Mouse (Mus musculus): ENCODE measurements around the gene Doc2g. TPM values are rescaled to one million over a fixed set of nuclear protein-coding genes. Genes with fewer than 3 reads are reported as not detected.

The Doc2g gene
- polyA plus RNA-seq, 1 experiment, result 0.07 TPM

- TF ChIP-seq GATA1 (IDR thresholded peaks at IDR 0.05; ENCODE audit: low read length) (no peak), TAL1 (IDR thresholded peaks at IDR 0.05; ENCODE audit: low read length) (no peak)
- Histone ChIP-seq H3K4me1 (ENCODE audit: control insufficient read depth) (peaks cover 19% of the 10 kb centered on the region), H3K27me3 (ENCODE audit: control insufficient read depth) (peaks cover 4% of the 10 kb centered on the region; the same call in 1 of the 2 replicates), H3K36me3 (ENCODE audit: control insufficient read depth) (no peaks in the 10 kb centered on the region), H3K4me3 (replicated peaks) (no peak overlapping the region), H3K9me3 (ENCODE audit: control insufficient read depth, low read length) (no peaks in the 10 kb centered on the region)
These were observed 7.0 kb upstream of the Doc2g start for GRCm38 (mm10) chr19:3996106-3996505.

- H3K27me3 ChIP-seq (ENCODE audit: control insufficient read depth), result peaks cover 4% of the 10 kb centered on the region; the same call in 1 of the 2 replicates
- H3K4me1 ChIP-seq (ENCODE audit: control insufficient read depth), result peaks cover 26% of the 10 kb centered on the region
- no peaks in the 10 kb centered on the region for H3K36me3 ChIP-seq (ENCODE audit: control insufficient read depth)
- no peaks in the 10 kb centered on the region for H3K9me3 ChIP-seq (ENCODE audit: control insufficient read depth, low read length)
- TF ChIP-seq GATA1 (IDR thresholded peaks at IDR 0.05; ENCODE audit: low read length), result no peak
- TF ChIP-seq TAL1 (IDR thresholded peaks at IDR 0.05; ENCODE audit: low read length), result no peak
- no peak overlapping the region for H3K4me3 ChIP-seq (replicated peaks)
These were observed 6.4 kb upstream of the Doc2g start for GRCm38 (mm10) chr19:3996747-3997146.

DNA sequence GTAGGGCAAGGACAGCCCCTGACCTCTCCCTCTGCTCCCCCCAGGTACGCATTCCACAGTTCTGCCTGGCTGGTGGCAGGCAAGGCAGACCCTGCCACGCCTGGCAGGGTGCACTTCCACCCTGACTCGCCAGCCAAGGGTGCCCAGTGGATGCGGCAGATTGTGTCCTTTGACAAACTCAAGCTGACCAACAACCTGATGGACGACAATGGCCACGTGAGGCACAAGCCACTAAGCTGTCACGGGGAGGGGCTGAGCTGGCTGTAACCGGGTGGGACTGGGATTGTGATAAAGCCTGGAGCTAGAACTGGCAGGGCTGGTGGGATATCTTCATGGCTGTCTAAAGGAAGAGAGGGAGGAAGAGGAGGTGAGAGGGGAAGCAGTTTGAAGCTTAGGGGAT lies 5.9 kb upstream of the Doc2g start:
- Histone ChIP-seq H3K27me3 (ENCODE audit: control insufficient read depth) (peaks cover 4% of the 10 kb centered on the region; the same call in 1 of the 2 replicates), H3K4me3 (replicated peaks) (no peak overlapping the region), H3K4me1 (ENCODE audit: control insufficient read depth) (peaks cover 28% of the 10 kb centered on the region), H3K36me3 (ENCODE audit: control insufficient read depth) (no peaks in the 10 kb centered on the region), H3K9me3 (ENCODE audit: control insufficient read depth, low read length) (no peaks in the 10 kb centered on the region)
- TF ChIP-seq GATA1 (IDR thresholded peaks at IDR 0.05; ENCODE audit: low read length) (no peak), TAL1 (IDR thresholded peaks at IDR 0.05; ENCODE audit: low read length) (no peak)

DNA sequence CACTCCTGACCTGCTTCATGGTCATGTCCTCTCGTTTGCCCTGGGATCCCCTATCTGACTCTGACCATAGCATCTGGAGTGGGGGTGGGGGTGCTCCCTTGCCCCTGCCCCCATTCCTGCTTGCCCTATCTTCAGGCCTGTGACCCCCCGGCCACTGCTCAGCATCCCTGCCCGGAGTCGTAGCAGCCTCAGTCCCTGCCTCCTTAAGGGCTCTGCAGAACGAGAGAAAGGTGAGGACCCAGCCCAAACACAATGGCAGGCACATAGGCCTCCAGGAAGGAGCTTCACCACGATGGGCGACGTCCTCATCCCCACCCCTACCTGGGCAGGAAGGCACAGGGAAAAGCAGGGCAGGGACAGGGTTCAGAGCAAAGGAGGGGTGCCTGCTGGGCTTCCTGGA lies 4.8 kb upstream of the Doc2g start:
- Histone ChIP-seq H3K36me3 (ENCODE audit: control insufficient read depth) (no peaks in the 10 kb centered on the region), H3K4me3 (replicated peaks) (no peak overlapping the region), H3K4me1 (ENCODE audit: control insufficient read depth) (peaks cover 30% of the 10 kb centered on the region), H3K9me3 (ENCODE audit: control insufficient read depth, low read length) (no peaks in the 10 kb centered on the region), H3K27me3 (ENCODE audit: control insufficient read depth) (no peaks in the 10 kb centered on the region; the same call in 1 of the 2 replicates)
- no peak for TF ChIP-seq GATA1 (IDR thresholded peaks at IDR 0.05; ENCODE audit: low read length)
- no peak for TF ChIP-seq TAL1 (IDR thresholded peaks at IDR 0.05; ENCODE audit: low read length)

- no peaks in the 10 kb centered on the region; the same call in 1 of the 2 replicates for H3K27me3 ChIP-seq (ENCODE audit: control insufficient read depth)
- H3K4me1 ChIP-seq (ENCODE audit: control insufficient read depth), result peaks cover 30% of the 10 kb centered on the region
- TF ChIP-seq TAL1 (IDR thresholded peaks at IDR 0.05; ENCODE audit: low read length) (no peak), GATA1 (IDR thresholded peaks at IDR 0.05; ENCODE audit: low read length) (no peak)
- H3K36me3 ChIP-seq (ENCODE audit: control insufficient read depth), result peaks cover 2% of the 10 kb centered on the region
- H3K4me3 ChIP-seq (replicated peaks), result peak overlapping the region; percentile 83
- H3K9me3 ChIP-seq (ENCODE audit: control insufficient read depth, low read length), result no peaks in the 10 kb centered on the region
These were observed 3.9 kb upstream of the Doc2g start for GRCm38 (mm10) chr19:3999121-3999730.

DNA sequence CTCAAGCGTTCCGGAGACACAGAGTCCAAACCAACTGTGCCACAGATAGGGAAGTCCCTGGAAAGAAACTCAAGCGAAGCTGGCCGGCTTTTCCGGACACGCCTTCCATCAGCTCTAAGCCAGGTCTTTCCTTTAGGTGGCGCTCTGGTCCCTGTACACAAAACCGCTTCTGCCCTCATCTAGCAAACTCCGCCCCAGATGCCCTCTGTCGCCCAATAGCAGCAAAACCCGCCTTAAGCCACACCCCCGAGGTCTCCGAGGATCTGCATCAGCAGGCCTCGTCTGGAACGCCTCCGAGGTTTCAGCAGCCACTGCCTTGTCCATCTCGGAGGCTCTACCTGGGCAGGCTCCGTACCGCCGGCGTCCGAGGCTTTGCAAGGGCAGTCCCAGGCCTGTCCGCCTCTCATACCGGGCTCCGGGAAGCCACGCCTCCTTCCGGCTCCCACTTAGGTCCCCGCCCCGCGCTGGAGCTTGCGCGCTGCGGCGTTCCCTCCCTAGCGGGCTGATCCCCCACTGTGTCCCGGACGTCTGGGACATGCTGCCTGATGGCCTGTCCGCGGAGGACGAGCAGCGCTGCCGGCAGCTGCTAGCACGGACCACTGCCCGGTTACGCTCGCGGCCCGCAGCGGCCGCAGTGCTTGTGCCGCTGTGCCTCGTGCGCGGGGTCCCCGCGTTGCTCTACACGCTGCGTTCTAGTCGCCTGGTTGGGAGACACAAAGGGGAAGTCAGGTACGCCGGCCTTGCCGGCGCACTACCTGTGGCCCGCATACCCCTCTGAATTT lies 2.8 kb upstream of the Doc2g start, which contains the start of the genes Nudt8 and Gm49405:
Gene Nudt8, plus strand, starts transcription at position 462 of the 782 bp plus-strand sequence.
Gene Gm49405, plus strand, starts transcription at position 508 of the 782 bp plus-strand sequence.
- TF ChIP-seq TAL1 (IDR thresholded peaks at IDR 0.05; ENCODE audit: low read length) (no peak), GATA1 (IDR thresholded peaks at IDR 0.05; ENCODE audit: low read length) (no peak)
- Histone ChIP-seq H3K36me3 (ENCODE audit: control insufficient read depth) (peaks cover 9% of the 10 kb centered on the region), H3K27me3 (ENCODE audit: control insufficient read depth) (no peaks in the 10 kb centered on the region; the same call in 1 of the 2 replicates)

GRCm38 (mm10) chr19:4000949-4001525 lies 2.1 kb upstream of the Doc2g start:
- Histone ChIP-seq H3K4me3 (replicated peaks) (peak overlapping the region; percentile 83), H3K4me1 (ENCODE audit: control insufficient read depth) (peaks cover 30% of the 10 kb centered on the region), H3K27me3 (ENCODE audit: control insufficient read depth) (no peaks in the 10 kb centered on the region; the same call in 1 of the 2 replicates), H3K9me3 (ENCODE audit: control insufficient read depth, low read length) (no peaks in the 10 kb centered on the region), H3K36me3 (ENCODE audit: control insufficient read depth) (peaks cover 14% of the 10 kb centered on the region)
- no peak for TF ChIP-seq GATA1 (IDR thresholded peaks at IDR 0.05; ENCODE audit: low read length)
- TF ChIP-seq TAL1 (IDR thresholded peaks at IDR 0.05; ENCODE audit: low read length), result no peak

More for the DNA sequence above, 2.8 kb upstream of the Doc2g start, which contains the start of the genes Nudt8 and Gm49405:
- Histone ChIP-seq H3K4me1 (ENCODE audit: control insufficient read depth) (peaks cover 30% of the 10 kb centered on the region), H3K9me3 (ENCODE audit: control insufficient read depth, low read length) (no peaks in the 10 kb centered on the region), H3K4me3 (replicated peaks) (peak within 1 kb of the TSS; percentile 83)

- H3K4me3 ChIP-seq (replicated peaks), result no peak overlapping the region
- TF ChIP-seq TAL1 (IDR thresholded peaks at IDR 0.05; ENCODE audit: low read length) (no peak), GATA1 (IDR thresholded peaks at IDR 0.05; ENCODE audit: low read length) (no peak)
These were observed 1.4 kb upstream of the Doc2g start for GRCm38 (mm10) chr19:4001752-4002151.

DNA sequence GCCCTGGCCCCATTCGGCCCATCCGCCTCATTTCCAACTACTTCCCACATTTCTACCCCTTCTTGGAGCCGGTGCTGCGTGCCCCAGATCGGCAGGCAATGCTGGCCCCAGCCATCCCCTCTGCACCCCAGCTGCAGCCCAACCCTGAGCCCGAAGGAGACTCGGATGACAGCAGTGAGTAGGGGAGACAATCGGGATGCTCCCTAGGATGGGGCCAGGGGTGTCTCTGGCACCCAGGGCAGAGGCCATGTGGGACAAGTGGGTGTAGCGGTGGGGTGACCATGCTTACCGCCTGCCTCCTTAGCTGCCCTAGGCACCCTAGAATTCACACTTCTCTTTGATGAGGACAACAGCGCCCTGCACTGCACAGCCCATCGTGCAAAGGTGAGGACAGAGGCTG lies 528 bp downstream of the Doc2g start:
- no peak overlapping the region for H3K4me3 ChIP-seq (replicated peaks)
- TF ChIP-seq GATA1 (IDR thresholded peaks at IDR 0.05; ENCODE audit: low read length), result no peak
- TF ChIP-seq TAL1 (IDR thresholded peaks at IDR 0.05; ENCODE audit: low read length), result no peak
- H3K36me3 ChIP-seq (ENCODE audit: control insufficient read depth), result peaks cover 40% of the 10 kb centered on the region
- no peaks in the 10 kb centered on the region for H3K27me3 ChIP-seq (ENCODE audit: control insufficient read depth)
- peaks cover 30% of the 10 kb centered on the region for H3K4me1 ChIP-seq (ENCODE audit: control insufficient read depth)
- no peaks in the 10 kb centered on the region for H3K9me3 ChIP-seq (ENCODE audit: control insufficient read depth, low read length)

More at GRCm38 (mm10) chr19:4001752-4002151, 1.4 kb upstream of the Doc2g start:
- Histone ChIP-seq H3K4me1 (ENCODE audit: control insufficient read depth) (peaks cover 30% of the 10 kb centered on the region), H3K9me3 (ENCODE audit: control insufficient read depth, low read length) (no peaks in the 10 kb centered on the region), H3K36me3 (ENCODE audit: control insufficient read depth) (peaks cover 22% of the 10 kb centered on the region), H3K27me3 (ENCODE audit: control insufficient read depth) (no peaks in the 10 kb centered on the region)

Measured in erythroblast, embryonic 14.5 days (primary cell).